Mouse (Mus musculus) lung, embryonic 14.5 days (tissue): ENCODE results near the gene Gm45213. TPM values are rescaled to one million over a fixed set of nuclear protein-coding genes. Genes with fewer than 3 reads are reported as not detected.

Experiments used
- ATAC-seq: fragments of 200-750 bp; cut with Nextera tagmentation; 2 replicates; pipeline ENCODE4 v1.8.0; 2017; ENCODE audit warnings: mild to moderate bottlenecking, moderate TSS enrichment, moderate library complexity; ENCODE audit not compliant: insufficient read depth
- DNase-seq: peaks from one replicate; pipeline ENCODE4 v3.0.0-alpha.2; 2015
- H3K27ac ChIP-seq: fragments of 300-500 bp; sonication (generic); 2 replicates; pipeline ENCODE4 v1.5.1; 2014; ENCODE audit warnings: low read depth, mild to moderate bottlenecking, moderate library complexity
- H3K27me3 ChIP-seq: fragments of 300-500 bp; sonication (generic); 2 replicates; pipeline ENCODE4 v1.6.1; 2014; ENCODE audit warnings: low read length, control low read depth; ENCODE audit not compliant: insufficient read depth
- H3K36me3 ChIP-seq: fragments of 300-500 bp; sonication (generic); 2 replicates; pipeline ENCODE4 v1.6.1; 2014; ENCODE audit warnings: control low read depth; ENCODE audit not compliant: insufficient read depth
- H3K4me1 ChIP-seq: fragments of 300-500 bp; sonication (generic); 2 replicates; pipeline ENCODE4 v1.6.1; 2014; ENCODE audit warnings: antibody characterized with exemption, control low read depth; ENCODE audit not compliant: insufficient read depth
- H3K4me2 ChIP-seq: fragments of 300-500 bp; sonication (generic); 2 replicates; pipeline ENCODE4 v1.6.1; 2014; ENCODE audit warnings: mild to moderate bottlenecking
- H3K4me3 ChIP-seq: fragments of 300-500 bp; sonication (generic); 2 replicates; pipeline ENCODE4 v1.5.1; 2014; ENCODE audit warnings: low read depth, low read length
- H3K9ac ChIP-seq: fragments of 300-500 bp; sonication (generic); 2 replicates; pipeline ENCODE4 v1.6.1; 2014
- H3K9me3 ChIP-seq: fragments of 300-500 bp; sonication (generic); 2 replicates; pipeline ENCODE4 v1.6.1; 2016; ENCODE audit warnings: low read depth, low read length, control low read depth
- CTCF ChIP-seq: IDR thresholded peaks from 2 replicates; pipeline ENCODE4 v1.5.1; 2016; ENCODE audit warnings: antibody characterized with exemption, low read depth
- WGBS: fragments of 180-500 bp; shearing (Covaris S2); extraction: QIAGEN DNeasy Blood & Tissue Kit; methylation state at CpG from one replicate; pipeline ENCODE4 v1.1.7; 2014; 5-methylcytosine and 5-hydroxymethylcytosine counted together
- polyA plus RNA-seq: library from polyadenylated mRNA; unstranded; fragments of >200 nt; fragmentation: Nextera tagmentation; extraction: Ambion mirVana; gene quantifications from 2 replicates; pipeline ENCODE4 v1.2.1, GENCODE M21; 2014

Gene Gm45213
- polyA plus RNA-seq, 1 experiment from 2014 or later = not detected

GRCm38 (mm10) chr7:66107206-66107605 is 63.8 kb downstream of the Gm45213 start:
- peaks cover 21% of the 10 kb centered on the region for H3K4me1 ChIP-seq
- H3K27ac ChIP-seq = no peak overlapping the region
- no peaks in the 10 kb centered on the region for H3K36me3 ChIP-seq
- no peak overlapping the region for H3K4me3 ChIP-seq
- DNase-seq (no peak), ATAC-seq (no peak)
- TF ChIP-seq CTCF = no peak
- no peak overlapping the region for H3K4me2 ChIP-seq
- 52% methylated on average over 11 of the region's 11 CpGs for WGBS
- H3K9ac ChIP-seq = no peak overlapping the region
- no peaks in the 10 kb centered on the region for H3K27me3 ChIP-seq
- no peaks in the 10 kb centered on the region for H3K9me3 ChIP-seq

GRCm38 (mm10) chr7:66107930-66108329 is 64.5 kb downstream of the Gm45213 start:
- no peak overlapping the region for H3K4me2 ChIP-seq
- H3K9me3 ChIP-seq = no peaks in the 10 kb centered on the region
- H3K27ac ChIP-seq = no peak overlapping the region
- no peaks in the 10 kb centered on the region for H3K27me3 ChIP-seq
- peak; percentile 75 for DNase-seq
- H3K4me1 ChIP-seq = peaks cover 24% of the 10 kb centered on the region
- peak; percentile 63 for TF ChIP-seq CTCF
- H3K4me3 ChIP-seq = no peak overlapping the region
- no peak overlapping the region for H3K9ac ChIP-seq
- no peaks in the 10 kb centered on the region for H3K36me3 ChIP-seq
- 14% methylated on average over 7 of the region's 7 CpGs for WGBS
- no peak for ATAC-seq

- Histone ChIP-seq H3K27ac (peak within 1 kb of the TSS; percentile 90), H3K9me3 (no peaks in the 10 kb centered on the region), H3K4me2 (peak within 1 kb of the TSS; percentile 90), H3K9ac (peak within 1 kb of the TSS; percentile 94), H3K4me3 (peak within 1 kb of the TSS; percentile 91), H3K36me3 (no peaks in the 10 kb centered on the region), H3K27me3 (no peaks in the 10 kb centered on the region), H3K4me1 (peaks cover 29% of the 10 kb centered on the region)
- WGBS = under 1% methylated on average over 113 of the region's 123 CpGs
- peak; percentile 97 for DNase-seq
- peak; percentile 88 for ATAC-seq
- no peak for TF ChIP-seq CTCF
Observed at GRCm38 (mm10) chr7:66108961-66109854, 65.8 kb downstream of the Gm45213 start, which contains the start of gene Chsy1. Gene Chsy1 (plus strand): TSS chr7:66109515.

- Histone ChIP-seq H3K36me3 (no peaks in the 10 kb centered on the region), H3K4me3 (peak overlapping the region; percentile 91), H3K4me2 (peak overlapping the region; percentile 90), H3K27me3 (no peaks in the 10 kb centered on the region), H3K4me1 (peaks cover 29% of the 10 kb centered on the region), H3K27ac (peak overlapping the region; percentile 90), H3K9me3 (no peaks in the 10 kb centered on the region), H3K9ac (peak overlapping the region; percentile 94)
- DNase-seq = peak; percentile 55
- WGBS = under 1% methylated on average over 64 of the region's 77 CpGs
- no peak for TF ChIP-seq CTCF
- ATAC-seq = peak; percentile 54; the same call in 1 of the 2 replicates
Observed at GRCm38 (mm10) chr7:66109855-66110635, 66.6 kb downstream of the Gm45213 start.

GRCm38 (mm10) chr7:66110636-66111112 is 67.3 kb downstream of the Gm45213 start:
- no peaks in the 10 kb centered on the region for H3K27me3 ChIP-seq
- ATAC-seq = no peak
- peaks cover 25% of the 10 kb centered on the region for H3K4me1 ChIP-seq
- no peaks in the 10 kb centered on the region for H3K36me3 ChIP-seq
- no peaks in the 10 kb centered on the region for H3K9me3 ChIP-seq
- peak; percentile 62 for DNase-seq
- 1% methylated on average over 10 of the region's 10 CpGs for WGBS
- peak overlapping the region; percentile 90 for H3K4me2 ChIP-seq
- peak overlapping the region; percentile 90 for H3K27ac ChIP-seq
- peak overlapping the region; percentile 94 for H3K9ac ChIP-seq
- TF ChIP-seq CTCF = no peak
- peak overlapping the region; percentile 91 for H3K4me3 ChIP-seq

GRCm38 (mm10) chr7:66111211-66111610 is 67.8 kb downstream of the Gm45213 start:
- no peak for ATAC-seq
- no peaks in the 10 kb centered on the region for H3K27me3 ChIP-seq
- WGBS = 49% methylated on average over 10 of the region's 10 CpGs
- peaks cover 23% of the 10 kb centered on the region for H3K4me1 ChIP-seq
- H3K36me3 ChIP-seq = no peaks in the 10 kb centered on the region
- TF ChIP-seq CTCF = no peak
- H3K4me3 ChIP-seq = peak overlapping the region; percentile 91
- no peaks in the 10 kb centered on the region for H3K9me3 ChIP-seq
- H3K27ac ChIP-seq = no peak overlapping the region; the same call in 1 of the 2 replicates
- H3K9ac ChIP-seq = peak overlapping the region; percentile 94
- no peak for DNase-seq
- peak overlapping the region; percentile 90 for H3K4me2 ChIP-seq

Other genes starting within 250 kb of the Gm45213 start
- gene Pcsk6, start 181.9 kb upstream of the Gm45213 start, polyA plus RNA-seq = 8.9 and 9.2 TPM in 2 replicates
- gene Snrpa1, start 15.4 kb downstream of the Gm45213 start, polyA plus RNA-seq = 196 and 200 TPM in 2 replicates
- 95.3 and 102 TPM in 2 replicates for gene Selenos, start 36.0 kb downstream of the Gm45213 start, polyA plus RNA-seq
- 29.0 and 29.9 TPM in 2 replicates for gene Chsy1, start 65.9 kb downstream of the Gm45213 start, polyA plus RNA-seq